Mouse (Mus musculus) midbrain, embryonic 16.5 days (tissue): ENCODE measurements around the gene Dpy30. TPM values are rescaled to one million over a fixed set of nuclear protein-coding genes. Genes with fewer than 3 reads are reported as not detected.

Source experiments
- ATAC-seq: fragments of 200-750 bp; cut with Nextera tagmentation; 2 replicates; pipeline ENCODE4 v1.8.0; 2017; ENCODE audit warnings: moderate TSS enrichment
- H3K27ac ChIP-seq: fragments of 300-500 bp; sonication (generic); 2 replicates; pipeline ENCODE4 v1.5.1; 2014; ENCODE audit warnings: mild to moderate bottlenecking, low read length, mixed read lengths
- H3K27me3 ChIP-seq: fragments of 300-500 bp; sonication (generic); 2 replicates; pipeline ENCODE4 v1.6.1; 2014; ENCODE audit warnings: low read depth, low read length, mixed read lengths; ENCODE audit not compliant: control insufficient read depth, insufficient read depth
- H3K36me3 ChIP-seq: fragments of 300-500 bp; sonication (generic); 2 replicates; pipeline ENCODE4 v1.6.1; 2014; ENCODE audit warnings: mild to moderate bottlenecking, low read length, moderate library complexity, mixed read lengths; ENCODE audit not compliant: control insufficient read depth, insufficient read depth
- H3K4me1 ChIP-seq: fragments of 300-500 bp; sonication (generic); 2 replicates; pipeline ENCODE4 v1.6.1; 2014; ENCODE audit warnings: mild to moderate bottlenecking, low read length, mixed read lengths; ENCODE audit not compliant: control insufficient read depth, insufficient read depth
- H3K4me2 ChIP-seq: fragments of 300-500 bp; sonication (generic); 2 replicates; pipeline ENCODE4 v1.6.1; 2014; ENCODE audit warnings: mild to moderate bottlenecking, low read length, mixed read lengths
- H3K4me3 ChIP-seq: fragments of 300-500 bp; sonication (generic); 2 replicates; pipeline ENCODE4 v1.5.1; 2014; ENCODE audit warnings: low read depth, mild to moderate bottlenecking, low read length, moderate library complexity, mixed read lengths
- H3K9ac ChIP-seq: fragments of 300-500 bp; sonication (generic); 2 replicates; pipeline ENCODE4 v1.6.1; 2014; ENCODE audit warnings: low read depth, low read length, mixed read lengths
- H3K9me3 ChIP-seq: fragments of 300-500 bp; sonication (generic); replicated peaks from 2 replicates; pipeline ENCODE4 v1.6.1; 2014; ENCODE audit warnings: mild to moderate bottlenecking, low read length, mixed read lengths; ENCODE audit not compliant: control insufficient read depth, poor library complexity, severe bottlenecking
- WGBS: fragments of 180-500 bp; shearing (Covaris S2); extraction: QIAGEN DNeasy Blood & Tissue Kit; methylation state at CpG from one replicate; pipeline ENCODE4 v1.1.7; 2014; 5-methylcytosine and 5-hydroxymethylcytosine counted together
- polyA plus RNA-seq: library from polyadenylated mRNA; unstranded; fragments of >200 nt; fragmentation: Nextera tagmentation; extraction: Ambion mirVana; gene quantifications from 2 replicates; pipeline ENCODE4 v1.2.1, GENCODE M21; 2015

Dpy30 gene
- polyA plus RNA-seq, 1 experiment from 2014 or later, result 220 TPM

- H3K9me3 ChIP-seq, result no peaks in the 10 kb centered on the region
- no peak overlapping the region for H3K9ac ChIP-seq
- no peak overlapping the region for H3K27ac ChIP-seq
- no peaks in the 10 kb centered on the region for H3K36me3 ChIP-seq
- ATAC-seq, result no peak
- H3K27me3 ChIP-seq, result no peaks in the 10 kb centered on the region
- H3K4me2 ChIP-seq, result no peak overlapping the region
- WGBS, result 91% methylated on average over 2 of the region's 2 CpGs
- peaks cover 4% of the 10 kb centered on the region for H3K4me1 ChIP-seq
- H3K4me3 ChIP-seq, result no peak overlapping the region
Observed at GRCm38 (mm10) chr17:74270205-74270604, 53.5 kb downstream of the Dpy30 start.

DNA sequence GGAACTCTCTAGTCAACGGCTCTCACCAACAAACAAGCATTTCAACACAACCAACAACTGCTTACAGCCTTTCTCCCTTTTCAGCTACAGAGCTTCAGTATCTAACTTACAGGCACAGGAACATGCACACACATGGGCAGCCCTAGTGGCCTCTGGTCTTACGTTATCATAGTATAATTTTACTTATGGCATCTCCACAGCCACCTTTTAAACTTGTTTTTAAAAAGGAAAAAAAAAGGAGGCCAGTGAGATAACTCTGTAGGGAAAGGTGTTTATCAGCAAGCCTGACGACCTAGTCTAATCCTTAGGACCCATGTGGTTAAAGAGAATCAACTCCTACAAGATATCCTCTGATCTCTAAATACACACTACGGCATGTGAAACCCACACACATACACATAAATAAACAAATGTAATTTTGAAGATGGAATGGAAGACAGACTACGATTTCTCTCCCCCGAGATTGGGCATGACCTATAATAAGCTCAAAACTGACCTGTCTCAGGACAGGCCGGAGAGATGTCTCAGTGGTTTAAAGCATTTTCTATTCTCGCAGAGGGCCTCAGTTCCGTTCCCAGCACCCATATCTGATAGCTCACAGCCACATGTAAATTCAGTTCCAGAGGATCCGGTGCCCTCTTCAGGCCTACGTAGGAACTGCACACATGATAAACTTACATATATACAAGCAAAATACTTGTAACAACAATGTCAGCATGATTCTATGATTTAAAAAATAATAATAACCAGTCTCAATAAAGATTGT is 56.1 kb downstream of the Dpy30 start:
- no peak overlapping the region for H3K4me2 ChIP-seq
- H3K4me1 ChIP-seq, result peaks cover 13% of the 10 kb centered on the region
- H3K9me3 ChIP-seq, result no peaks in the 10 kb centered on the region
- ATAC-seq, result no peak
- WGBS, result 90% methylated on average over 11 of the region's 11 CpGs
- H3K27ac ChIP-seq, result no peak overlapping the region
- H3K36me3 ChIP-seq, result no peaks in the 10 kb centered on the region
- no peak overlapping the region for H3K4me3 ChIP-seq
- H3K27me3 ChIP-seq, result no peaks in the 10 kb centered on the region
- H3K9ac ChIP-seq, result no peak overlapping the region

GRCm38 (mm10) chr17:74265636-74266035 is 58.1 kb downstream of the Dpy30 start:
- Histone ChIP-seq H3K9ac (no peak overlapping the region), H3K4me1 (peaks cover 16% of the 10 kb centered on the region), H3K27ac (no peak overlapping the region), H3K27me3 (no peaks in the 10 kb centered on the region), H3K4me2 (no peak overlapping the region), H3K4me3 (no peak overlapping the region), H3K36me3 (no peaks in the 10 kb centered on the region), H3K9me3 (no peaks in the 10 kb centered on the region)
- ATAC-seq, result no peak
- WGBS, result 28% methylated on average over 1 of the region's 1 CpGs

GRCm38 (mm10) chr17:74265156-74265505 is 58.6 kb downstream of the Dpy30 start:
- H3K4me1 ChIP-seq, result peaks cover 19% of the 10 kb centered on the region
- H3K27ac ChIP-seq, result peak overlapping the region; percentile 63
- 0 out of 2 replicates have a peak overlapping the region, but pooled peaks have one; percentile 6 for H3K9ac ChIP-seq
- H3K4me2 ChIP-seq, result no peak overlapping the region
- 2% methylated on average over 5 of the region's 5 CpGs for WGBS
- no peak overlapping the region for H3K4me3 ChIP-seq
- H3K9me3 ChIP-seq, result no peaks in the 10 kb centered on the region
- no peaks in the 10 kb centered on the region for H3K36me3 ChIP-seq
- peak; percentile 74; the same call in 1 of the 2 replicates for ATAC-seq
- no peaks in the 10 kb centered on the region for H3K27me3 ChIP-seq

DNA sequence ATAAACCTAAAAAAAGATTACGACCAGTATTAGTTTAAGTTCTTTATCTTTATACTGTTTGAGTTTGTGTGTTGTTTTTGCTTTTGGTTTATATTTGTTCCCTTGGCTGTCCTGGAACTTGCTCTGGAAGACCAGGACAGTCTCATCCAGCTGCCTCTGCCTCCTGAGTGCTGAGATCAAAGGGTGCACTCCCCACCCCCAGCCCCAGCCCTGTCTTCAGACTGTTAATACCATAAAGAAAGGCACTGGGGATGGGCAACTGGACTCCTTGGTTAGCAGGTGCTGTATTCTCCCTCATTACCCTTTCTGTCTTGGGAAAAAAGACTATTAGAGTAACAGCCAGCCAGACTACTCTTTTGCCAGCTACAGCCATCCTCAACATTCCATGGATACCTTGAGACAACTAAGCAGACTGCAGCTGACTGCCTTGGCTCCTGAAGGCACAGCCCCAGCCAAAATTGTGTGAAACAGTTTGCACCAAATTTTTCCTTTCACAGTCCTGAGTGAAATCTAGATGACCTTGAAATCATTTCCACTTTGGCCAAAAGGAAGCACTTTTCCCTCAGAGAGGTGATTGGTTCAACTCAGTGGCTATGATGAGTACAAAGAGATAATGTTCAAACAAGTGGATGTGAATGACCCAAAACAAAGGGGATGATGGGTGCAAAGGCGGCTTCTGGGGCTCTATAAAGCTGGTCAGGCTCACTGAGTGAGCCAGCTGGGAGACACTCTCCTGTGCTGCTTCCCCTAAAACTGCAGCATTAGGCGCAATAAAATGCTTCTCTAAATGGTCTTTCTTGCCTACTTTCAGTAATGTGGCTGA is 59.2 kb downstream of the Dpy30 start:
- Histone ChIP-seq H3K36me3 (no peaks in the 10 kb centered on the region), H3K4me2 (no peak overlapping the region), H3K9ac (0 out of 2 replicates have a peak overlapping the region, but pooled peaks have one; percentile 6), H3K9me3 (no peaks in the 10 kb centered on the region), H3K27ac (peak overlapping the region; percentile 63), H3K4me1 (peaks cover 19% of the 10 kb centered on the region), H3K27me3 (no peaks in the 10 kb centered on the region), H3K4me3 (no peak overlapping the region)
- no peak for ATAC-seq
- 52% methylated on average over 3 of the region's 3 CpGs for WGBS

GRCm38 (mm10) chr17:74262415-74262814 is 61.3 kb downstream of the Dpy30 start:
- no peak overlapping the region for H3K4me2 ChIP-seq
- no peaks in the 10 kb centered on the region for H3K27me3 ChIP-seq
- no peak overlapping the region for H3K9ac ChIP-seq
- no peak overlapping the region for H3K27ac ChIP-seq
- no peaks in the 10 kb centered on the region for H3K9me3 ChIP-seq
- no peaks in the 10 kb centered on the region for H3K36me3 ChIP-seq
- no peak overlapping the region for H3K4me3 ChIP-seq
- ATAC-seq, result no peak
- WGBS, result 96% methylated on average over 3 of the region's 3 CpGs
- peaks cover 19% of the 10 kb centered on the region for H3K4me1 ChIP-seq

Other genes starting within 250 kb of the Dpy30 start
- gene Memo1, start 28.4 kb downstream of the Dpy30 start, polyA plus RNA-seq, result 50.6 and 51.6 TPM in 2 replicates
- 22.0 and 26.7 TPM in 2 replicates for gene Spast, start 15.0 kb upstream of the Dpy30 start, polyA plus RNA-seq
- gene Slc30a6, start 71.7 kb upstream of the Dpy30 start, polyA plus RNA-seq, result 30.4 and 30.9 TPM in 2 replicates
- gene Nlrc4, start 135.2 kb upstream of the Dpy30 start, polyA plus RNA-seq, result 0.27 and 0.33 TPM in 2 replicates
- 45.8 and 53.0 TPM in 2 replicates for gene Yipf4, start 165.5 kb upstream of the Dpy30 start, polyA plus RNA-seq
- 85.9 and 91.5 TPM in 2 replicates for gene Birc6, start 204.4 kb upstream of the Dpy30 start, polyA plus RNA-seq